7 mouse cellular contexts compared by ENCODE assay signal in genomic region chr8:70528182-70528797, GRCm38 (mm10). TPM values are rescaled to one million over a fixed set of nuclear protein-coding genes. Genes with fewer than 3 reads are reported as not detected.
DNase-seq lines count a peak whose midpoint lies in the region; ATAC-seq lines count a peak whose summit lies in the region.

No protein-coding gene starts in this region.

- peak overlapping the region; percentile 95 for H3K9ac ChIP-seq in neural tube, embryonic 11.5 days (ENCODE audit: low read length)
- peak overlapping the region; percentile 95 for H3K9ac ChIP-seq in forebrain, embryonic 11.5 days (ENCODE audit: low read length)
- H3K9ac ChIP-seq in stomach, embryonic 16.5 days (ENCODE audit: low read length), result peak overlapping the region; percentile 98

- peak overlapping the region; percentile 93 for H3K4me3 ChIP-seq in neural tube, embryonic 11.5 days (ENCODE audit: low read depth, low read length)
- peak overlapping the region; percentile 90 for H3K4me3 ChIP-seq in forebrain, embryonic 11.5 days (ENCODE audit: low read depth, low read length)
- H3K4me3 ChIP-seq in stomach, embryonic 16.5 days (replicated peaks; ENCODE audit: low read length), result peak overlapping the region; percentile 93

- no peak for DNase-seq in neural tube, embryonic 11.5 days (ENCODE audit: low spot score)
- DNase-seq in neural tube, embryonic 10.5 days (ENCODE audit: extremely low spot score, low spot score), result no peak
- DNase-seq in forebrain, embryonic 11.5 days (ENCODE audit: low spot score), result no peak
- DNase-seq in liver, result peak; percentile 43
- DNase-seq in embryo, embryonic 10 days (ENCODE audit: low spot score), result no peak

- H3K27me3 ChIP-seq in neural tube, embryonic 11.5 days (ENCODE audit: control insufficient read depth, insufficient read depth, low read length), result no peaks in the 10 kb centered on the region
- H3K27me3 ChIP-seq in forebrain, embryonic 11.5 days (ENCODE audit: control insufficient read depth, insufficient read depth, low read length), result no peaks in the 10 kb centered on the region
- H3K27me3 ChIP-seq in stomach, embryonic 16.5 days (ENCODE audit: control insufficient read depth, insufficient read depth, low read length), result no peaks in the 10 kb centered on the region

- H3K36me3 ChIP-seq in neural tube, embryonic 11.5 days (ENCODE audit: control insufficient read depth, insufficient read depth, low read length), result peaks cover 7% of the 10 kb centered on the region
- H3K36me3 ChIP-seq in forebrain, embryonic 11.5 days (ENCODE audit: control insufficient read depth, insufficient read depth, low read length), result peaks cover 4% of the 10 kb centered on the region; the same call in 1 of the 2 replicates
- H3K36me3 ChIP-seq in stomach, embryonic 16.5 days (ENCODE audit: control insufficient read depth, insufficient read depth, low read length), result peaks cover 23% of the 10 kb centered on the region; the same call in 1 of the 2 replicates

- no peak for ATAC-seq in neural tube, embryonic 11.5 days (ENCODE audit: insufficient read depth, low FRiP score, low TSS enrichment)
- no peak for ATAC-seq in forebrain, embryonic 11.5 days (replicated peaks; ENCODE audit: low FRiP score)
- no peak for ATAC-seq in stomach, embryonic 16.5 days (ENCODE audit: insufficient read depth, low FRiP score)
- no peak for ATAC-seq in megakaryocyte-erythroid progenitor cell, adult 5-6 weeks (replicated peaks; ENCODE audit: low FRiP score, low TSS enrichment, poor library complexity, severe bottlenecking)

- H3K4me1 ChIP-seq in neural tube, embryonic 11.5 days (ENCODE audit: control insufficient read depth, insufficient read depth, low read length), result peaks cover 11% of the 10 kb centered on the region; the same call in 1 of the 2 replicates
- 0 out of 2 replicates have a peak, but pooled peaks cover 7% of the 10 kb centered on the region for H3K4me1 ChIP-seq in forebrain, embryonic 11.5 days (replicated peaks; ENCODE audit: control insufficient read depth, insufficient read depth, low read length)
- H3K4me1 ChIP-seq in stomach, embryonic 16.5 days (ENCODE audit: control insufficient read depth, insufficient read depth, low read length), result peaks cover 19% of the 10 kb centered on the region

- H3K9me3 ChIP-seq in neural tube, embryonic 11.5 days (ENCODE audit: control insufficient read depth, low read length), result no peaks in the 10 kb centered on the region
- H3K9me3 ChIP-seq in forebrain, embryonic 11.5 days (ENCODE audit: control insufficient read depth, low read length), result no peaks in the 10 kb centered on the region
- no peaks in the 10 kb centered on the region for H3K9me3 ChIP-seq in stomach, embryonic 16.5 days (replicated peaks; ENCODE audit: control insufficient read depth, low read length)

- 36% methylated on average over 13 of the region's 13 CpGs for WGBS in neural tube, embryonic 11.5 days
- 35% methylated on average over 13 of the region's 13 CpGs for WGBS in forebrain, embryonic 11.5 days
- WGBS in stomach, embryonic 16.5 days, result 24% methylated on average over 13 of the region's 13 CpGs

- peak overlapping the region; percentile 82 for H3K27ac ChIP-seq in neural tube, embryonic 11.5 days (ENCODE audit: low read depth, low read length)
- H3K27ac ChIP-seq in forebrain, embryonic 11.5 days (ENCODE audit: low read depth, low read length), result peak overlapping the region; percentile 72; the same call in 1 of the 2 replicates
- peak overlapping the region; percentile 86 for H3K27ac ChIP-seq in stomach, embryonic 16.5 days (ENCODE audit: low read length)

- peak overlapping the region; percentile 59 for H3K4me2 ChIP-seq in neural tube, embryonic 11.5 days (ENCODE audit: low read depth)
- peak overlapping the region; percentile 86 for H3K4me2 ChIP-seq in forebrain, embryonic 11.5 days (ENCODE audit: low read depth, low read length, severe bottlenecking)
- H3K4me2 ChIP-seq in stomach, embryonic 16.5 days (ENCODE audit: low read depth, low read length), result peak overlapping the region; percentile 74

RNA-seq across cellular contexts. Expression of gene Kxd1, which starts 0.5 kb away (rescaled TPM):
- polyA plus RNA-seq in neural tube, embryonic 11.5 days (2014; fragmentation: Nextera tagmentation; extraction: Ambion mirVana), result 49.8 and 53.8 TPM in 2 replicates
- 56.0 and 59.9 TPM in 2 replicates for polyA plus RNA-seq in forebrain, embryonic 11.5 days (2014; fragmentation: Nextera tagmentation; extraction: Ambion mirVana)
- 53.6 and 53.9 TPM in 2 replicates for polyA plus RNA-seq in stomach, embryonic 16.5 days (2015; fragmentation: Nextera tagmentation; extraction: Ambion mirVana)
- 78.1 and 81.8 TPM in 2 replicates for total RNA-seq in megakaryocyte-erythroid progenitor cell, adult 5-6 weeks (2014; fragmentation: Nextera tagmentation)
- 65.5 and 93.7 TPM in 2 replicates for total RNA-seq in megakaryocyte-erythroid progenitor cell, adult 5-6 weeks (2017)

RNA-seq across cellular contexts. Expression of gene Fkbp8, which starts 0.8 kb away (rescaled TPM):
- 243 and 252 TPM in 2 replicates for polyA plus RNA-seq in neural tube, embryonic 11.5 days (2014; fragmentation: Nextera tagmentation; extraction: Ambion mirVana)
- polyA plus RNA-seq in forebrain, embryonic 11.5 days (2014; fragmentation: Nextera tagmentation; extraction: Ambion mirVana), result 268 and 290 TPM in 2 replicates
- 291 and 298 TPM in 2 replicates for polyA plus RNA-seq in stomach, embryonic 16.5 days (2015; fragmentation: Nextera tagmentation; extraction: Ambion mirVana)
- total RNA-seq in megakaryocyte-erythroid progenitor cell, adult 5-6 weeks (2014; fragmentation: Nextera tagmentation), result 140 and 265 TPM in 2 replicates
- 172 and 176 TPM in 2 replicates for total RNA-seq in megakaryocyte-erythroid progenitor cell, adult 5-6 weeks (2017)

RNA-seq across cellular contexts. Expression of gene Ell, which starts 11.0 kb away (rescaled TPM):
- 18.8 and 22.2 TPM in 2 replicates for polyA plus RNA-seq in neural tube, embryonic 11.5 days (2014; fragmentation: Nextera tagmentation; extraction: Ambion mirVana)
- 21.8 and 22.2 TPM in 2 replicates for polyA plus RNA-seq in forebrain, embryonic 11.5 days (2014; fragmentation: Nextera tagmentation; extraction: Ambion mirVana)
- polyA plus RNA-seq in stomach, embryonic 16.5 days (2015; fragmentation: Nextera tagmentation; extraction: Ambion mirVana), result 18.6 and 20.5 TPM in 2 replicates
- total RNA-seq in megakaryocyte-erythroid progenitor cell, adult 5-6 weeks (2014; fragmentation: Nextera tagmentation), result 14.7 and 22.0 TPM in 2 replicates
- 7.9 and 10.7 TPM in 2 replicates for total RNA-seq in megakaryocyte-erythroid progenitor cell, adult 5-6 weeks (2017)

RNA-seq across cellular contexts. Expression of gene Uba52, which starts 17.7 kb away (rescaled TPM):
- polyA plus RNA-seq in neural tube, embryonic 11.5 days (2014; fragmentation: Nextera tagmentation; extraction: Ambion mirVana), result 809 and 814 TPM in 2 replicates
- 715 TPM in 2 replicates for polyA plus RNA-seq in forebrain, embryonic 11.5 days (2014; fragmentation: Nextera tagmentation; extraction: Ambion mirVana)
- polyA plus RNA-seq in stomach, embryonic 16.5 days (2015; fragmentation: Nextera tagmentation; extraction: Ambion mirVana), result 719 and 930 TPM in 2 replicates
- total RNA-seq in megakaryocyte-erythroid progenitor cell, adult 5-6 weeks (2014; fragmentation: Nextera tagmentation), result 2,751 and 3,393 TPM in 2 replicates
- 4,463 and 5,230 TPM in 2 replicates for total RNA-seq in megakaryocyte-erythroid progenitor cell, adult 5-6 weeks (2017)

RNA-seq across cellular contexts. Expression of gene Rex1bd, which starts 21.7 kb away (rescaled TPM):
- 118 and 132 TPM in 2 replicates for polyA plus RNA-seq in neural tube, embryonic 11.5 days (2014; fragmentation: Nextera tagmentation; extraction: Ambion mirVana)
- polyA plus RNA-seq in forebrain, embryonic 11.5 days (2014; fragmentation: Nextera tagmentation; extraction: Ambion mirVana), result 113 and 123 TPM in 2 replicates
- polyA plus RNA-seq in stomach, embryonic 16.5 days (2015; fragmentation: Nextera tagmentation; extraction: Ambion mirVana), result 118 and 125 TPM in 2 replicates
- total RNA-seq in megakaryocyte-erythroid progenitor cell, adult 5-6 weeks (2014; fragmentation: Nextera tagmentation), result 53.5 and 57.0 TPM in 2 replicates
- total RNA-seq in megakaryocyte-erythroid progenitor cell, adult 5-6 weeks (2017), result 25.8 and 48.7 TPM in 2 replicates
